Mouse (Mus musculus) liver, embryonic 14.5 days (tissue): Measurements from ENCODE around the gene Tigar. TPM values are rescaled to one million over a fixed set of nuclear protein-coding genes. Genes with fewer than 3 reads are reported as not detected.

ENCODE experiments used
- ATAC-seq: fragments of 200-750 bp; cut with Nextera tagmentation; 2 replicates; pipeline ENCODE4 v1.8.0; 2017; ENCODE audit warnings: moderate number of reproducible peaks, mild to moderate bottlenecking, moderate library complexity; ENCODE audit not compliant: insufficient read depth
- DNase-seq, 3 experiments: peaks; one replicate each; pipeline ENCODE4 v3.0.0-alpha.2; 2012 to 2013; ENCODE audit warnings: low read depth in 3 of 3, low spot score in 3 of 3
- H3K27ac ChIP-seq: fragments of 300-500 bp; sonication (generic); 2 replicates; pipeline ENCODE4 v1.5.1; 2014; ENCODE audit warnings: moderate library complexity, mild to moderate bottlenecking, control low read depth, inconsistent platforms
- H3K27me3 ChIP-seq: fragments of 300-500 bp; sonication (generic); 2 replicates; pipeline ENCODE4 v1.6.1; 2014; ENCODE audit warnings: mild to moderate bottlenecking, low read length, moderate library complexity; ENCODE audit not compliant: control insufficient read depth, insufficient read depth
- H3K36me3 ChIP-seq: fragments of 300-500 bp; sonication (generic); replicated peaks from 2 replicates; pipeline ENCODE4 v1.6.1; 2014; ENCODE audit warnings: low read depth; ENCODE audit not compliant: control insufficient read depth, insufficient read depth
- H3K4me1 ChIP-seq, 2 experiments: fragments of 200-500 bp in 1 of 2; fragments of 300-500 bp in 1 of 2; sonication (generic) in 1 of 2; replicated peaks; 2 replicates each; pipeline ENCODE4 v1.6.1; 2012 to 2014; ENCODE audit warnings: antibody characterized with exemption in 1 of 2, inconsistent platforms in 1 of 2, low read length in 1 of 2; ENCODE audit not compliant: control insufficient read depth in 2 of 2, insufficient read depth in 2 of 2
- H3K4me2 ChIP-seq: fragments of 300-500 bp; sonication (generic); 2 replicates; pipeline ENCODE4 v1.6.1; 2014; ENCODE audit warnings: low read depth, mild to moderate bottlenecking, control low read depth, moderate library complexity
- H3K4me3 ChIP-seq, 2 experiments: fragments of 200-500 bp in 1 of 2; fragments of 300-500 bp in 1 of 2; sonication (generic) in 1 of 2; 2 replicates each; pipeline ENCODE4 v1.5.1; 2012 to 2014; ENCODE audit warnings: low read depth in 2 of 2, low read length in 2 of 2, mild to moderate bottlenecking in 2 of 2, control low read depth in 1 of 2, inconsistent platforms in 1 of 2, moderate library complexity in 1 of 2; ENCODE audit not compliant: insufficient read depth in 1 of 2
- H3K9ac ChIP-seq: fragments of 300-500 bp; sonication (generic); replicated peaks from 2 replicates; pipeline ENCODE4 v1.6.1; 2014; ENCODE audit warnings: mild to moderate bottlenecking, control low read depth, moderate library complexity
- H3K9me3 ChIP-seq: fragments of 300-500 bp; sonication (generic); 2 replicates; pipeline ENCODE4 v1.6.1; 2016; ENCODE audit warnings: low read length, mixed read lengths; ENCODE audit not compliant: control insufficient read depth
- CTCF ChIP-seq: IDR thresholded peaks from 2 replicates; pipeline ENCODE4 v1.5.1; 2016; ENCODE audit warnings: antibody characterized with exemption, low read depth, control low read depth
- EP300 ChIP-seq: IDR thresholded peaks from 2 replicates; pipeline ENCODE4 v1.6.1; 2016; ENCODE audit warnings: antibody characterized with exemption, low read depth
- WGBS: fragments of 180-500 bp; shearing (Covaris S2); extraction: QIAGEN DNeasy Blood & Tissue Kit; methylation state at CpG from one replicate; pipeline ENCODE4 v1.1.7; 2014; ENCODE audit not compliant: insufficient replicate concordance; 5-methylcytosine and 5-hydroxymethylcytosine counted together
- polyA plus RNA-seq, 2 experiments: library from polyadenylated mRNA; depleted of rRNA in 1 of 2; stranded (reverse) in 1 of 2; unstranded in 1 of 2; fragments of >200 nt; fragmentation: Nextera tagmentation in 1 of 2; extraction: Ambion mirVana in 1 of 2; gene quantifications; 2 replicates each; pipeline versions ENCODE4 v1.2.1 to v1.2.3; 2012 to 2014

The Tigar gene
- polyA plus RNA-seq, 2 experiments = 0.43 to 0.75 TPM

GRCm38 (mm10) chr6:127149944-127150662, 40.7 kb upstream of the Tigar start:
- no peak for TF ChIP-seq CTCF
- no peak for TF ChIP-seq EP300
- DNase-seq (no peak), ATAC-seq (no peak)
- WGBS = under 1% methylated on average over 38 of the region's 38 CpGs
- no peaks in the 10 kb centered on the region for H3K36me3 ChIP-seq
- peak overlapping the region; percentile 68 for H3K9ac ChIP-seq
- H3K9me3 ChIP-seq = no peaks in the 10 kb centered on the region
- H3K4me2 ChIP-seq = peak overlapping the region; percentile 79
- H3K27me3 ChIP-seq = peaks cover 66% of the 10 kb centered on the region
- H3K27ac ChIP-seq = no peak overlapping the region
- H3K4me3 ChIP-seq = peak overlapping the region; percentile 63 to 69
- peaks cover 3 to 22% of the 10 kb centered on the region in 2 experiments for H3K4me1 ChIP-seq

DNA sequence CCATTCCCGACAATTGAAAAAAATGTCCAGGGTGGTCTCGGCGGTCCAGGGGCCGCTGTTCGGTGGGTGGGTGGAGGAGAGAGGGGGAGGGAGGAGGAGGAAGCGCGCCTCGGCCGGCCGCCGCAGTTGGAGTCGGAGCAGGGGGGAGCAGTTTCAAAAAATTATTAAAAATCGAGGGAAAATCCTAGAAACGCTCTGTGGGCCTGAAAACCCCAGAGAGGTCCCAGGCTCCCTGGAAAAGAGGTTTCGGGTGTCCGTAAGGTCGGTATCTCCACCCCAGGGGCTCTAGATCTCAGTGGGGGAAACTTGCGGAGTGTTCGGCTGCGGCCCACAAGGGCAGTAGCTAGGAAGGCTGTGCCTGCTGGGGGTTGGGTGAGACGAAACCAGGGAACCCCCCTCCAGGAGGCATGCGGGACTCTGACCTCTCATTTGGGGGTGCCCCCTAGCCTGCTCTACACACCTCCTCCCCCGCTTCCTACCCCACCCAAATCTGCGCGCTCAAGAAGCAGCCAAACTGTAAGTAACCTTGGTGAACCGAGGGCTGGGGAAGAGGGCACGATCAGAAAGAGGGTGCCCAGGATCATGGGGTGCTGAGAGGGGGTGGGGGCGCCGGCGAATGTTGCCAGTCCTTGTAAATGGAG, 40.1 kb upstream of the Tigar start:
- Histone ChIP-seq H3K4me1 (peaks cover 3 to 22% of the 10 kb centered on the region in 2 experiments), H3K9ac (peak overlapping the region; percentile 68), H3K4me2 (peak overlapping the region; percentile 79), H3K27ac (no peak overlapping the region), H3K9me3 (no peaks in the 10 kb centered on the region), H3K27me3 (peaks cover 59% of the 10 kb centered on the region), H3K36me3 (no peaks in the 10 kb centered on the region), H3K4me3 (peak overlapping the region; percentile 63 to 69)
- ATAC-seq (no peak), DNase-seq (no peak)
- WGBS = under 1% methylated on average over 30 of the region's 30 CpGs
- TF ChIP-seq EP300 = no peak
- no peak for TF ChIP-seq CTCF

- Histone ChIP-seq H3K9ac (peak overlapping the region; percentile 68), H3K4me1 (peaks cover 3 to 17% of the 10 kb centered on the region in 2 experiments), H3K4me3 (peak overlapping the region; percentile 63 to 69), H3K9me3 (no peaks in the 10 kb centered on the region), H3K36me3 (no peaks in the 10 kb centered on the region), H3K27ac (no peak overlapping the region), H3K27me3 (peaks cover 52% of the 10 kb centered on the region), H3K4me2 (peak overlapping the region; percentile 79)
- 22% methylated on average over 20 of the region's 20 CpGs for WGBS
- no peak for TF ChIP-seq CTCF
- TF ChIP-seq EP300 = no peak
- ATAC-seq (no peak), DNase-seq (no peak)
Observed at GRCm38 (mm10) chr6:127148526-127149302, 39.4 kb upstream of the Tigar start.

GRCm38 (mm10) chr6:127147665-127148064, 38.3 kb upstream of the Tigar start:
- H3K4me2 ChIP-seq = no peak overlapping the region
- H3K4me1 ChIP-seq = peaks cover 7 to 18% of the 10 kb centered on the region in 2 experiments
- H3K4me3 ChIP-seq = no peak overlapping the region
- peak; percentile 52 to 70 (median 55) for DNase-seq
- H3K27ac ChIP-seq = no peak overlapping the region
- 1% methylated on average over 4 of the region's 4 CpGs for WGBS
- TF ChIP-seq EP300 (no peak), CTCF (peak; percentile 99)
- ATAC-seq = no peak
- peaks cover 41% of the 10 kb centered on the region for H3K27me3 ChIP-seq
- no peak overlapping the region for H3K9ac ChIP-seq
- no peaks in the 10 kb centered on the region for H3K9me3 ChIP-seq
- H3K36me3 ChIP-seq = no peaks in the 10 kb centered on the region
